Mouse (Mus musculus): ENCODE results near the gene Gm11213. TPM values are rescaled to one million over a fixed set of nuclear protein-coding genes. Genes with fewer than 3 reads are reported as not detected.

Gene Gm11213
- polyA plus RNA-seq, 1 experiment from 2014 or later = not detected

DNA sequence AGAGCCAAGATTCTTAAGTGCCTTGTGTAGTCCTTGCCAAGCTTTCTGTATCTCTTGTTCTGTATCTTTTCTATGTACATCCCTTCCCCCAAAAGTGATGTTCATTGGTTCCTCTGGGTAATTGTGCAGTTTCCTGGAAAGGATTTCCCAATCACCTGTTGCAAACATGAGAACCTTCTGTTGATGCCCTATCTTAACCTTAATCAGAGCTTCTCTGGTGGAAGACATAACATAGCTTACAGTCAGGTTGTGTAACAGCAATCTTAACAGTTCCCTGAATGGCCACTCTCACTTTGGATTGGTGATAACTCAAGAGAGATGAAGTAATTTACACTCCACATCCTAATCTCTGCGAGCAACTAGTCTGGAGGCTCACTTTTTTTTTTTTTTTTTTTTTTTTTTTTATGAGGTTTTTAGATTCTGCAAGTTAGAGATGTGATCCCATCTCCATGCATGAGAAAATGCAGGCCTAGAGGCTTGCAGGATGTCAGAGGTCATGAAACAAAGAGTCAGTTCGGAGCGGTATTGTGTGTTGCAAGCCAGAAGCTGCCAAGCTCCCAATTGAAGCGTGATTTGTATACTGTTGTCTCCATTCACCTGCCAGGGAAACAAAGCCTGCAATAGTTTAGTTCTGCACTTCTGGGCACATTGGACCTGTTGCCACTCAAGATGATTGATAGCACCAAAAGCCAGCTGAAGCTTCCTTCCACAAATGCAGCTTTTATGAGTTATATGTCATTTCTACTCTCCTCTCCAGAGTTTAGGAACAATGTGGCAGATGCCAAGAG is 51.1 kb downstream of the Gm11213 start:
- WGBS = 82% methylated on average over 4 of the region's 4 CpGs
- H3K27ac ChIP-seq (replicated peaks in 1 of 2; ENCODE audit: control insufficient read depth in 1 of 2, insufficient read depth in 1 of 2, low read depth in 2 of 2, low read length in 2 of 2) = no peak overlapping the region

DNA sequence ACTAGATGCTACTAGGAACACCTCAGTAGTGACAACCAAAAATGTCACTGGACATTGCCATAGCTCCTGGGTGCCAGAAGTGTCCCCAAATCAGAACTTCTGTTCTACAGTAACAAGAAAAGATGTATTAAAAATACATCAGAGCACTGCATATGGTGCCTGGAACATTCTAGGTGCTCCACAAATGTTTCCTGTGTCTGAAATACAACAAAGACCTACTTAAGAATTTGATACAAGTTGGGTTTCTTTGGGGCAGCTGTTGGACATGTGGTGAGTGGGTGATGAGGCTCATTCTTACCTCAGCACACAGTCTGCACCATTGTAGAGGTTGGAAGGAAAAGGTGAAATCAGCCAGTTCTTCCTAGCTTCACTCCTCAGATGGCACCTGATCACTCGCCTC is 52.2 kb downstream of the Gm11213 start:
- Histone ChIP-seq H3K4me3 (ENCODE audit: control insufficient read depth in 1 of 2, insufficient read depth in 1 of 2, low read depth in 1 of 2, low read length in 2 of 2) (no peak overlapping the region), H3K36me3 (ENCODE audit: control insufficient read depth, insufficient read depth, low read length) (peaks cover 64% of the 10 kb centered on the region), H3K4me2 (ENCODE audit: low read length) (no peak overlapping the region), H3K27me3 (ENCODE audit: control insufficient read depth, insufficient read depth, low read length) (no peaks in the 10 kb centered on the region), H3K4me1 (ENCODE audit: control insufficient read depth in 2 of 2, insufficient read depth in 2 of 2, low read length in 2 of 2) (peaks cover 12 to 15% of the 10 kb centered on the region in 2 experiments), H3K9ac (ENCODE audit: low read length) (no peak overlapping the region), H3K27ac (replicated peaks in 1 of 2; ENCODE audit: control insufficient read depth in 1 of 2, insufficient read depth in 1 of 2, low read depth in 2 of 2, low read length in 2 of 2) (no peak overlapping the region), H3K9me3 (ENCODE audit: control insufficient read depth, low read length) (no peaks in the 10 kb centered on the region)
- WGBS = 100% methylated on average over 1 of the region's 1 CpGs
- no peak for ATAC-seq (ENCODE audit: insufficient number of reproducible peaks, insufficient read depth, low FRiP score, low read depth)

More for the DNA sequence above, 51.1 kb downstream of the Gm11213 start:
- no peaks in the 10 kb centered on the region for H3K9me3 ChIP-seq (ENCODE audit: control insufficient read depth, low read length)
- H3K4me2 ChIP-seq (ENCODE audit: low read length) = no peak overlapping the region
- H3K4me1 ChIP-seq (ENCODE audit: control insufficient read depth in 2 of 2, insufficient read depth in 2 of 2, low read length in 2 of 2) = peaks cover 13 to 18% of the 10 kb centered on the region in 2 experiments
- no peaks in the 10 kb centered on the region for H3K27me3 ChIP-seq (ENCODE audit: control insufficient read depth, insufficient read depth, low read length)
- H3K4me3 ChIP-seq (ENCODE audit: control insufficient read depth in 1 of 2, insufficient read depth in 1 of 2, low read depth in 1 of 2, low read length in 2 of 2) = no peak overlapping the region
- H3K36me3 ChIP-seq (ENCODE audit: control insufficient read depth, insufficient read depth, low read length) = peaks cover 53% of the 10 kb centered on the region
- no peak overlapping the region for H3K9ac ChIP-seq (ENCODE audit: low read length)
- no peak for ATAC-seq (ENCODE audit: insufficient number of reproducible peaks, insufficient read depth, low FRiP score, low read depth)

DNA sequence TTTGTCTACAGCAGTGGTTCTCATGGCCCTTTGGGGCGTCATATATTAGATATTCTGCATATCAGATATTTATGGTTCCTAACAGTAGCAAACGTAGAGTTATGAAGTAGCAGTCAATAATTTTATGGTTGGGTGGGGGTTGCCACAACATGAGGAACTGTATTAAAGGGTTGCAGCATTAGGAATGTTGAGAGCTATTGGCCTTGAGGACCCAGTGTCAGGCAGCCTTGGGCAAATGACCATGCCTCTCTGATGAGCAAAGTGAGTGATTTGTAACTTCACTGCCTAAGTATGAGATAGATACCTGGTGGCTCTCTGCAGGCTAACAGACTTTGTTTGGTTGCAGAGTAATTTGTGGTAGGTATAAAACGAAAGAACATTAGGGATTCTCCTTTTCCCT is 54.2 kb downstream of the Gm11213 start:
- Histone ChIP-seq H3K9me3 (ENCODE audit: control insufficient read depth, low read length) (no peaks in the 10 kb centered on the region), H3K27me3 (ENCODE audit: control insufficient read depth, insufficient read depth, low read length) (no peaks in the 10 kb centered on the region), H3K4me3 (ENCODE audit: control insufficient read depth in 1 of 2, insufficient read depth in 1 of 2, low read depth in 1 of 2, low read length in 2 of 2) (no peak overlapping the region), H3K4me2 (ENCODE audit: low read length) (no peak overlapping the region), H3K36me3 (ENCODE audit: control insufficient read depth, insufficient read depth, low read length) (peaks cover 70% of the 10 kb centered on the region), H3K4me1 (ENCODE audit: control insufficient read depth in 2 of 2, insufficient read depth in 2 of 2, low read length in 2 of 2) (peaks cover 3 to 20% of the 10 kb centered on the region in 2 experiments), H3K9ac (ENCODE audit: low read length) (no peak overlapping the region), H3K27ac (replicated peaks in 1 of 2; ENCODE audit: control insufficient read depth in 1 of 2, insufficient read depth in 1 of 2, low read depth in 2 of 2, low read length in 2 of 2) (no peak overlapping the region)
- WGBS = 90% methylated on average over 3 of the region's 3 CpGs
- ATAC-seq (ENCODE audit: insufficient number of reproducible peaks, insufficient read depth, low FRiP score, low read depth) = no peak

DNA sequence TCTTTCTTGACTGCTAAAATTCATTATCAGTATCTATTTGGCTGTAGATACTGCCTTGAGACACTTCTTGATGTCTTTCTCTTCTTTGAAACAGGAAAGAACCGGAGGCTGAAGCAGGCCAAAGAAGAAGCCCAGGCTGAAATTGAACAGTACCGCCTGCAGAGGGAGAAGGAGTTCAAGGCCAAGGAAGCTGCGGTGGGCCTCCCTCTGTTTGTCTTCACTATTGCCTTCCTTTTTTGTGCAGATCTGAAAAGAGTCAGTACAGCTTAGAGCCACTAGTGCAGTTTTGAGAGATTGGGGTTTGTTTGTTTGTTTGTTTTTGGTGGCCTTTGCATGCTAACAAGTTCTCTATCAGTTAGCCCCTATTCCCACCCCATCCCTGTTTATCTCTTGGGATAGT is 56.6 kb downstream of the Gm11213 start:
- no peak overlapping the region for H3K9ac ChIP-seq (ENCODE audit: low read length)
- H3K4me3 ChIP-seq (ENCODE audit: control insufficient read depth in 1 of 2, insufficient read depth in 1 of 2, low read depth in 1 of 2, low read length in 2 of 2) = no peak overlapping the region
- H3K27ac ChIP-seq (replicated peaks in 1 of 2; ENCODE audit: control insufficient read depth in 1 of 2, insufficient read depth in 1 of 2, low read depth in 2 of 2, low read length in 2 of 2) = no peak overlapping the region
- WGBS = 82% methylated on average over 3 of the region's 3 CpGs
- no peaks in the 10 kb centered on the region for H3K27me3 ChIP-seq (ENCODE audit: control insufficient read depth, insufficient read depth, low read length)
- no peak for ATAC-seq (ENCODE audit: insufficient number of reproducible peaks, insufficient read depth, low FRiP score, low read depth)
- H3K4me2 ChIP-seq (ENCODE audit: low read length) = no peak overlapping the region
- H3K9me3 ChIP-seq (ENCODE audit: control insufficient read depth, low read length) = no peaks in the 10 kb centered on the region
- peaks cover 58% of the 10 kb centered on the region for H3K36me3 ChIP-seq (ENCODE audit: control insufficient read depth, insufficient read depth, low read length)
- H3K4me1 ChIP-seq (ENCODE audit: control insufficient read depth in 2 of 2, insufficient read depth in 2 of 2, low read length in 2 of 2) = peaks cover 11 to 35% of the 10 kb centered on the region in 2 experiments

DNA sequence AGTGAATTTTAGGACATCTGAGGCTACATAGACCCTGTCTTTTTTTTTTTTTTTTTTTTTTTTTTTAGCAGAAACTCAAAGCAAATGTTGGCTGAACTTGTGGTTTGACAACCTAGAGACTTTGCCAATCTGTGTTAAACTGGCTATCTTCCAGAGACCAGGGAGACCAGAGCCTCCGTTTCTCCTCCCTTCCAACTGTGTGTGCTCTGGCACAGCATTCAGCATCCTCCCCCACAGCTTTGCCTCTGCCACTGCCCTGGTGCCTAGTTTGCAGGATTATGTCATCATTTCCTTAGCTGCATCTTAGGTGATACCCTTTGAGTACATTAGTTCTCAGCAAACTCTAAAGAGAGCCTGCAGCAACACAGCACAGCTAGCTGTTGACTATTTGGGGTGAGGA is 57.3 kb downstream of the Gm11213 start:
- H3K36me3 ChIP-seq (ENCODE audit: control insufficient read depth, insufficient read depth, low read length) = peaks cover 52% of the 10 kb centered on the region
- H3K4me2 ChIP-seq (ENCODE audit: low read length) = no peak overlapping the region
- H3K4me1 ChIP-seq (ENCODE audit: control insufficient read depth in 2 of 2, insufficient read depth in 2 of 2, low read length in 2 of 2) = peaks cover 11 to 38% of the 10 kb centered on the region in 2 experiments
- WGBS = 42% methylated on average over 1 of the region's 1 CpGs
- H3K27me3 ChIP-seq (ENCODE audit: control insufficient read depth, insufficient read depth, low read length) = no peaks in the 10 kb centered on the region
- no peak for ATAC-seq (ENCODE audit: insufficient number of reproducible peaks, insufficient read depth, low FRiP score, low read depth)
- no peak overlapping the region for H3K4me3 ChIP-seq (ENCODE audit: control insufficient read depth in 1 of 2, insufficient read depth in 1 of 2, low read depth in 1 of 2, low read length in 2 of 2)
- no peak overlapping the region for H3K27ac ChIP-seq (replicated peaks in 1 of 2; ENCODE audit: control insufficient read depth in 1 of 2, insufficient read depth in 1 of 2, low read depth in 2 of 2, low read length in 2 of 2)
- H3K9me3 ChIP-seq (ENCODE audit: control insufficient read depth, low read length) = no peaks in the 10 kb centered on the region
- no peak overlapping the region for H3K9ac ChIP-seq (ENCODE audit: low read length)

Other genes with a start within 250 kb of the Gm11213 start
- not detected in 2 replicates for gene Orm3, start 249.1 kb downstream of the Gm11213 start, polyA plus RNA-seq (2014; fragmentation: Nextera tagmentation; extraction: Ambion mirVana)
- not detected in 2 replicates for gene Orm2, start 242.8 kb downstream of the Gm11213 start, polyA plus RNA-seq (2014; fragmentation: Nextera tagmentation; extraction: Ambion mirVana)
- 1.9 and 2.2 TPM in 2 replicates for gene Akna, start 201.9 kb downstream of the Gm11213 start, polyA plus RNA-seq (2014; fragmentation: Nextera tagmentation; extraction: Ambion mirVana)
- gene Whrn, start 109.3 kb downstream of the Gm11213 start, polyA plus RNA-seq (2014; fragmentation: Nextera tagmentation; extraction: Ambion mirVana) = 2.1 and 3.1 TPM in 2 replicates
- gene Atp6v1g1, start 60.5 kb downstream of the Gm11213 start, polyA plus RNA-seq (2014; fragmentation: Nextera tagmentation; extraction: Ambion mirVana) = 213 and 216 TPM in 2 replicates
- 3.5 and 5.6 TPM in 2 replicates for gene Tmem268, start 46.5 kb downstream of the Gm11213 start, polyA plus RNA-seq (2014; fragmentation: Nextera tagmentation; extraction: Ambion mirVana)
- not detected in 2 replicates for gene Tex48, start 17.2 kb upstream of the Gm11213 start, polyA plus RNA-seq (2014; fragmentation: Nextera tagmentation; extraction: Ambion mirVana)
- gene Gm11214, start 58.1 kb upstream of the Gm11213 start, polyA plus RNA-seq (2014; fragmentation: Nextera tagmentation; extraction: Ambion mirVana) = not detected in 2 replicates
- not detected in 2 replicates for gene Tnfsf15, start 139.9 kb upstream of the Gm11213 start, polyA plus RNA-seq (2014; fragmentation: Nextera tagmentation; extraction: Ambion mirVana)